Mouse (Mus musculus) liver, adult 2 months (tissue): ENCODE measurements at regions not wholly inside any gene's neighbourhood (a gene's known extent, or its start where the extent isn't known, plus 50 kb on each side); places are given as distances from the start of the nearest gene placed in this dataset.

Experiments used
- DNase-seq: peaks from one replicate; pipeline ENCODE4 v3.0.0-alpha.2; 2011; ENCODE audit warnings: low read depth, low spot score; ENCODE audit errors: extremely low read depth
- H3K27ac ChIP-seq: fragments of 200-500 bp; replicated peaks from 2 replicates; pipeline ENCODE4 v1.5.1; 2012; ENCODE audit warnings: low read depth, mild to moderate bottlenecking, control low read depth, inconsistent platforms, low read length; ENCODE audit not compliant: insufficient read depth
- H3K27me3 ChIP-seq: fragments of 200-500 bp; 2 replicates; pipeline ENCODE4 v1.6.1; 2012; ENCODE audit warnings: mild to moderate bottlenecking, moderate library complexity, low read length, inconsistent platforms; ENCODE audit not compliant: control insufficient read depth, insufficient read depth
- H3K36me3 ChIP-seq: fragments of 200-500 bp; 2 replicates; pipeline ENCODE4 v1.6.1; 2012; ENCODE audit warnings: low read length, inconsistent platforms; ENCODE audit not compliant: control insufficient read depth, insufficient read depth
- H3K4me1 ChIP-seq: fragments of 200-500 bp; 2 replicates; pipeline ENCODE4 v1.6.1; 2011; ENCODE audit warnings: low read length; ENCODE audit not compliant: control insufficient read depth, insufficient read depth
- H3K4me3 ChIP-seq: fragments of 200-500 bp; 2 replicates; pipeline ENCODE4 v1.5.1; 2011; ENCODE audit warnings: low read depth, mild to moderate bottlenecking, control low read depth, low read length, moderate library complexity; ENCODE audit not compliant: insufficient read depth
- H3K79me2 ChIP-seq: fragments of 200-500 bp; 2 replicates; pipeline ENCODE4 v1.6.1; 2012; ENCODE audit warnings: inconsistent platforms, mild to moderate bottlenecking, low read length, moderate library complexity; ENCODE audit not compliant: control insufficient read depth, insufficient read depth
- H3K9ac ChIP-seq: fragments of 200-500 bp; 2 replicates; pipeline ENCODE4 v1.6.1; 2012; ENCODE audit warnings: low read depth, mild to moderate bottlenecking, control low read depth, inconsistent platforms, low read length
- CTCF ChIP-seq: fragments of 200-500 bp; IDR thresholded peaks from 2 replicates; pipeline ENCODE4 v1.5.1; 2011; ENCODE audit warnings: low read depth, low read length, control low read depth
- POLR2A ChIP-seq: fragments of 200-500 bp; IDR thresholded peaks from 2 replicates; pipeline ENCODE4 v1.6.1; 2011; ENCODE audit warnings: low read length, control low read depth; ENCODE audit not compliant: insufficient read depth; ENCODE audit errors: extremely low read depth
- WGBS: fragments of 180-500 bp; shearing (Covaris S2); methylation state at CpG from one replicate; pipeline ENCODE4 v1.1.7; 2018; 5-methylcytosine and 5-hydroxymethylcytosine counted together

DNA sequence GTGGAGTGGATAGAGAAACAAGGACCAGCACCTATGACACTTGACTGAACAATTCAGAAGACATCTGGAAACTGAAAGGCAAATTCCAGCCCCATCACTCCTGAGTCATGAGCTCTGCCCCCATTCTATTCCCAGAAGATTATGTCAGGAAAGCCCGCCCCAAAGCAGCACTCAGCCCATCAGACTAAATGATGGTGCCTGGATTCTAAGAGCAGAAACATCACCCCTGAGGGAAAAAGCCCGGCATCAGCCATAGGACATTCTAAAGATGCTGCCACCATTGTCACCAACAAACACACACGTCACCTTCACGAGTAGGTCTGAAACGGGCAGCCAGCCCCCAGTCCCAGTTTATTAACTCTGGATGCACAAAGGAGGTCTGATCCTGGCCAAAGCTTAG lies 469.7 kb downstream of the Prss52 start:
- Histone ChIP-seq H3K9ac (no peak overlapping the region), H3K4me3 (no peak overlapping the region)
- 71% methylated on average over 5 of the region's 5 CpGs for WGBS

GRCm38 (mm10) chr14:64574277-64574676 lies 470.2 kb downstream of the Prss52 start:
- DNase-seq: no peak
- TF ChIP-seq POLR2A (no peak), CTCF (no peak)
- Histone ChIP-seq H3K27me3 (no peaks in the 10 kb centered on the region), H3K4me1 (no peaks in the 10 kb centered on the region), H3K9ac (no peak overlapping the region), H3K79me2 (no peaks in the 10 kb centered on the region), H3K4me3 (no peak overlapping the region), H3K27ac (no peak overlapping the region), H3K36me3 (no peaks in the 10 kb centered on the region)
- 66% methylated on average over 7 of the region's 7 CpGs for WGBS

More for the DNA sequence above, 469.7 kb downstream of the Prss52 start:
- no peaks in the 10 kb centered on the region for H3K36me3 ChIP-seq
- DNase-seq: no peak
- H3K27ac ChIP-seq: no peak overlapping the region
- no peaks in the 10 kb centered on the region for H3K79me2 ChIP-seq
- H3K4me1 ChIP-seq: no peaks in the 10 kb centered on the region
- TF ChIP-seq POLR2A (no peak), CTCF (no peak)
- no peaks in the 10 kb centered on the region for H3K27me3 ChIP-seq

DNA sequence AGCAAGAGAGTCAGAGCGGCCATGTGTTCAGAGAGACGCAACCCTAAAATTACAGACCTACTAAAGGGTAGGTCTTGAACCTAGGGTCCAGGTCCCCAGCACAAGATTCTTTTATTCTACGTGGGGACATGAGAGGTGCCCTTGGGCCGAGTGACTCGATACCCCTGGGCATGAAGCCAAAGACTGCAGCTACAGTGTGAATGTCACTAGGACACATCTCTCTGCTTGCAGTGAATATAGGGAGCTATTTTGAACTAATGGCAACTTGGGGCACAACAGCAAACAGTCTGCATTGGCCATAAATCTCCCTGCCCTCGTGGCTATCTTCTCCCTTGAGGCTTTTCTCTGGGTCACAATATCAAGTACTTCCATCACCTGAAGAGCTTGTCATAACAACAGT lies 470.7 kb downstream of the Prss52 start:
- WGBS: 72% methylated on average over 6 of the region's 6 CpGs

DNA sequence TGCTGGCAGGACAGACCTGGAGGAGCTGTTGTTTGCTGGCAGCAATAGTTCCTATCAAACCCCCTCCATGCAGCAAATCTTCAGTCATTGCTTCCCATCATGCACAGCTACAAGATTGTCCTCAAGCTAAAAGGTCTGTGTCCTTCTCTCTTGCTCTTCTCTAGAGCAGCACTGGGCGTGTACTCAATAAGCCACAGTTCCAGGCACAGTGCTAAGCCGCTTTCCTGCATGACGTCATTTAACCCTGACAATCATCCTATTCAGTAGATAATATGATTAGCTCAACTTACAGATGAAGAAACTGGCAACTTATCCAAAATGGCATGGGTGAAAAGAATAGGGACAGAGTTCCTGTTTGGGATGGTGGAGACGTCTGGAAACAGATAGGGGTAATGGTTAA lies 471.9 kb downstream of the Prss52 start:
- H3K36me3 ChIP-seq: no peaks in the 10 kb centered on the region
- H3K27ac ChIP-seq: no peak overlapping the region
- TF ChIP-seq POLR2A (no peak), CTCF (no peak)
- no peaks in the 10 kb centered on the region for H3K27me3 ChIP-seq
- H3K4me3 ChIP-seq: no peak overlapping the region
- no peak for DNase-seq
- H3K4me1 ChIP-seq: no peaks in the 10 kb centered on the region
- H3K79me2 ChIP-seq: no peaks in the 10 kb centered on the region
- 48% methylated on average over 4 of the region's 4 CpGs for whole genome bisulfite sequencing
- no peak overlapping the region for H3K9ac ChIP-seq

More for the DNA sequence above, 470.7 kb downstream of the Prss52 start:
- H3K9ac ChIP-seq: no peak overlapping the region
- no peaks in the 10 kb centered on the region for H3K4me1 ChIP-seq
- H3K79me2 ChIP-seq: no peaks in the 10 kb centered on the region
- H3K4me3 ChIP-seq: no peak overlapping the region
- TF ChIP-seq CTCF (no peak), POLR2A (no peak)
- H3K27me3 ChIP-seq: no peaks in the 10 kb centered on the region
- no peak for DNase-seq
- no peak overlapping the region for H3K27ac ChIP-seq
- H3K36me3 ChIP-seq: no peaks in the 10 kb centered on the region

DNA sequence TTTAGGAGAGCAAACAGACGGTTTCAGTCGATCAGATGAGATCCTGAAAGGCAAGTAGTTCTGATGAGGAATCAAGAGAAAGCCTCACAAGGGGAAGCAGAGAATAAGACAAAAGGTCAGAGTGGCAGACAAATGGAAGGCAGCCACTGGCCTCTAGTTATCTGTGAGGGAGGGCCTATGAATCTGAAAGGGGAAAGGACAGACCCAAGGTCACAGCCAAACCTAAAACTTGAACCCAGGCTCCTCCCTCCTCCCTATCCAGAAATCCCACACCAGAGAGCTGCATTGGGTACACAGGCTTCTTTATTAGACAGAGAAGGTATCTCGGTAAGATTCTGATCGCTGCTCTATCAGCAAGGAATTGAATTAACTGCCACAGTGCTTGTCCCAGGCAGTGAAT lies 476.0 kb downstream of the Prss52 start:
- DNase-seq: no peak
- 71% methylated on average over 4 of the region's 4 CpGs for WGBS
- TF ChIP-seq CTCF (no peak), POLR2A (no peak)

DNA sequence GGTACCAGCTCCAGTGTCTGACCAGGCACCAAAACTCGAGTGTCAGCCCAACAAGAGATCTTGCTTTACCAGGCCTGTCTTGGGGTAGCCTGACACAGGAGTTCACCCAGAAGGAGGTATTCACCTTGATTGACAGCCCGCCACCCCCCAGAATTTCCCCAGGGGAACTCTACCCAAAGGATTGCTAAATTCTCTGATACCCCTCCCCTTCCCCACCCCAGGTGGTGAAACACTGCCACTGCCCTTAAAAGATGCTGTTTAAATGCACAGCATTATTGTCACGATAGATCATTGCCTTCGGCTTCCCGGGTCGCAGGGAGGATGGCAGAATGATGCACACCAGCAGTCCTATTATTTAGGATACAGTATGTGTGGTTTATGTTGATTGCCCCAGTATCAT lies 476.8 kb downstream of the Prss52 start:
- Histone ChIP-seq H3K9ac (no peak overlapping the region), H3K4me1 (no peaks in the 10 kb centered on the region), H3K4me3 (no peak overlapping the region), H3K36me3 (no peaks in the 10 kb centered on the region), H3K27me3 (no peaks in the 10 kb centered on the region; the same call in 1 of the 2 replicates), H3K79me2 (no peaks in the 10 kb centered on the region), H3K27ac (no peak overlapping the region)
- no peak for TF ChIP-seq POLR2A
- WGBS: 67% methylated on average over 6 of the region's 6 CpGs
- no peak for DNase-seq

More for the DNA sequence above, 476.0 kb downstream of the Prss52 start:
- Histone ChIP-seq H3K9ac (no peak overlapping the region), H3K27me3 (no peaks in the 10 kb centered on the region; the same call in 1 of the 2 replicates), H3K4me3 (no peak overlapping the region), H3K36me3 (no peaks in the 10 kb centered on the region), H3K79me2 (no peaks in the 10 kb centered on the region), H3K4me1 (no peaks in the 10 kb centered on the region), H3K27ac (no peak overlapping the region)
